Mouse (Mus musculus): ENCODE results near the gene Maml3.

DNA sequence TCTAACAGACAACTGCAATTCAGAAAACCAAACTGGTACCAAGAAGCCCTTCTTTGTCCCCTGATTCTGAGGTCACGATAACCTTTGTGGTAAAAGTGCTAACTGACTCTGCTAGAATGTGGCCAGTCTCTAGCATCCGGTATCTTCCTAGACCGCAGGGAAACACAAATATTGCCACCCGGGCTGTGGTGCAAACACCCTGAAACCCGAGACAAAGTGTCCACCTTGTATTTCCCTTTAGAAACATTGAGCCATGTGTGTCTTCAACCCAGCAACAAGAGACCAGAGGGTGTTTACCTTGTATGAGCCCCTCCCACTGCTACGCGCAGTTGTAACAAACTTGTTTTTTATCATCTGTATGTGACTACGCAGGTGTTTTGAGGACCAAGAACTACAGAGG lies 359.7 kb downstream of the Maml3 start:
- TF ChIP-seq CTCF (IDR thresholded peaks at IDR 0.05; ENCODE audit: insufficient read depth, low read depth, low read length) (no peak), POLR2A (IDR thresholded peaks at IDR 0.05; ENCODE audit: insufficient read depth, low read depth, low read length) (no peak)

Data from olfactory bulb, adult 2 months (tissue).